Mouse (Mus musculus) cerebellum, adult 9-10 months (tissue): ENCODE data around the gene Hist1h2af.
A peak's percentile ranks its signal among the peaks of the same experiment; 100 is the strongest.
"Not testable (repeated sequence)": the region's sequence is repeated elsewhere in the genome, so short reads cannot be mapped to it uniquely, and the experiment has no call there.

Experiments used
- DNase-seq: peaks from one replicate; pipeline ENCODE4 v3.0.0; 2022

The Hist1h2af gene

DNA sequence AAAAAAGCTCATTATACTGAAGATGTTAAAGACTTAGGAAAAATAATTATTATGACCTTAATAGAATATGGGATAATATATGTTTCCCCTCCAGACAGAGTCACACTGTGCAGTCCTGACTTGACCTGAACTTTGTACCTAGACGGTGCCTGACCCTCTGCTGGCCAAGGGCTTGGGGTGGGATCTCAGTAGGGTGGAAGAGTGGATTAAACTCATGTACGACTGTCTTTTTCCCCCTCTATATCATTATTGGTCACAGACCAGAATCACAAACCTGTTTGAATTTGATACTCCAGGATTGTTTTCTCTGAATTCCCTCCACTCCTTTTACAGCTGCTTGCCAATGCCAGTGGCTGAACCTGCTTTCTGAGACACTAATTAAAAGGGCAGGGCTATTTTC is 27.0 kb downstream of the Hist1h2af start:
- DNase-seq: not testable (repeated sequence)

DNA sequence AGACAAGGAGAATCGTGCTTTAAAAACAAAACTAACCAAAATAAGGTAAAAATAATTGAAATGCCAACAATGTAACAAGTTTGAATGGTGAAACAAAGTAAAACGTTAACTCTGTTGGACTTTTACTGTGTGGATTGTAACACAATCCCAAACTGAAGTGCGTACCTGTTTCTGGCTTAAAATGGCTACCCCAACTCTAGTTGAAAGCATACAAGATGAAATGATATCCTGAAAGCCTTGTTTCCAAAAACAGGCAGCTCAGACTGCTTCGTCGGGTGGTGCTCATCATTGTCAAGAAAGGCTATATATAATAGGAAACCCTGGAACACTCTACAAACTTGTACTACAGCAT is 27.8 kb downstream of the Hist1h2af start:
- not testable (repeated sequence) for DNase-seq

DNA sequence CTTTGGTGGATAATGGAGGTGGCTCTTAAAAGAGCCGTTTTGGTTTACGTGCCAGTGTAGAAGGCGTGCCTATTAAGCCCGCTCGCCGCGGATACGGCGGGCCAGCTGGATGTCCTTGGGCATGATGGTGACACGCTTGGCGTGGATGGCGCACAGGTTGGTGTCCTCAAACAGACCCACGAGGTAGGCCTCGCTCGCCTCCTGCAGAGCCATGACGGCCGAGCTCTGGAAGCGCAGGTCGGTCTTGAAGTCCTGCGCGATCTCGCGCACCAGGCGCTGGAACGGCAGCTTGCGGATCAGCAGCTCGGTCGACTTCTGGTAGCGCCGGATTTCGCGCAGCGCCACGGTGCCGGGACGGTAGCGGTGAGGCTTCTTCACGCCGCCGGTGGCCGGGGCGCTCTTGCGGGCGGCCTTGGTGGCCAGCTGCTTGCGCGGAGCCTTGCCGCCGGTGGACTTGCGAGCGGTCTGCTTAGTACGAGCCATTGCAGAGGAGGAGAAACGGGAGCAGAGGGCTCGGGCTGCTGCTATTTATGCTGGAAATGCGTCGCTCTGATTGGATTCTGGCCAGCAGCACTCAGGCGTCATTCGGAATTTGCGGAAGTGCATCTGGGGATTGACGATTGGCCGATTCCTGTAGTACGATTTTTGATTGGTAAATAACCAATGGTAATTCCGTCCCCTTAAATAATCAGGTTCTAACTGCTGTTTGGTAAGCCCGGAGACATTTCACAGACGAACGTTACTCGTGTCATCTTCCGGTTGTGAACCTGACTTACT is 28.4 kb downstream of the Hist1h2af start, which contains the start of gene Hist1h3e:
Hist1h3e (minus strand) TSS at position 487 of the 777 bp plus-strand sequence.
- peak; percentile 96 for DNase-seq

DNA sequence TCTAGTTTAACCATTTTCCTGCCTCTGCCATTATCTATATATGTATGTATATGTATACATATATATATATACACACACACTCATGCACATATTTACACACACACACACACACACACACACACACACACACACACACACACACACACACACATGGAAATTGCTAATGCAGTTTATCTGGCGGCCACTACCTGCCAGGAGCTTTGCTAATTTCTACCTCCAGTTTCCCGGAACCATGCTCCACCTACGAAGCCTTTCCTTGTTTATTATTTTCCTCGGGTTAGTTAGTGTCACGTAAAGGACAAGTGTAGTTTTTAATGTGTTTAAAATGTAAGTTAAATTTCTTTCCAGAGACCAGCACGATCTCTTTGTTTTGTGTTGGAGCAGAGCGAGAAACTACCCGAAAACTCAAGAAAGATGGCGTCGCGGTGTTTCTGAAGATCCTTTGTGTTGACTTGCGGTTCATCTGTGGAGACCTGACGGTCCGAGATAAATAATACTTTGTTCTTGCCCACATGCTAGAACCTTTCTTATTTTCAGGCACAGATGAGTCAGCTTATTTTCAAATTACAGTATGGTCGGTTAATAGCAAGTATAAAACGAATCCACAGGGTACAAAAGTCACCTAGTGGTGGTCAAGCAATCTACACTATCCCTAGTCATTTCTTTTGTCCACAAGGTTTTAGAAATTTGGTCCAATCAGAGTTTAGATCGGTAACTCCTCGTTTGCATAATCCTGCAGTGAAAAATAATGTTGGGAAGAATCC is 29.2 kb downstream of the Hist1h2af start:
- peak; percentile 80 for DNase-seq

DNA sequence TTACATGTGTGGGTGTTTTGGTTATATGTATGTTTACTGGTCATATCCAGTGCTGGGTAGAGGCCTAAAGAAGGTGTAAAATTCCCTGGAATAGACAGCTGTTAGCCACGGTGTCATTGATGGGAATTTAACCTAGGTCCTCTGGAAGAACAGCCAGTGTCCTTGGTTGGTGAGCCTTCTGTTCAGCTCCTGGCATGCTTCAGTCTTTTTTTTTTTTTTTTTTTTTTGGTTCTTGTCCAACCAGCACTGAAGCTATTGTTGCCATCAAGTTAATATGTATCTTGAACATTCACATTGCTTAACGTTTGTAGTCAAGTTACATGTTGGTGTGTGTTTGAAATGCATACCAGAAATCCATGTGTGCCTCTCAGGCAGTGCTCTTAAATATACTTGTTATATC is 30.8 kb downstream of the Hist1h2af start:
- DNase-seq: no peak

DNA sequence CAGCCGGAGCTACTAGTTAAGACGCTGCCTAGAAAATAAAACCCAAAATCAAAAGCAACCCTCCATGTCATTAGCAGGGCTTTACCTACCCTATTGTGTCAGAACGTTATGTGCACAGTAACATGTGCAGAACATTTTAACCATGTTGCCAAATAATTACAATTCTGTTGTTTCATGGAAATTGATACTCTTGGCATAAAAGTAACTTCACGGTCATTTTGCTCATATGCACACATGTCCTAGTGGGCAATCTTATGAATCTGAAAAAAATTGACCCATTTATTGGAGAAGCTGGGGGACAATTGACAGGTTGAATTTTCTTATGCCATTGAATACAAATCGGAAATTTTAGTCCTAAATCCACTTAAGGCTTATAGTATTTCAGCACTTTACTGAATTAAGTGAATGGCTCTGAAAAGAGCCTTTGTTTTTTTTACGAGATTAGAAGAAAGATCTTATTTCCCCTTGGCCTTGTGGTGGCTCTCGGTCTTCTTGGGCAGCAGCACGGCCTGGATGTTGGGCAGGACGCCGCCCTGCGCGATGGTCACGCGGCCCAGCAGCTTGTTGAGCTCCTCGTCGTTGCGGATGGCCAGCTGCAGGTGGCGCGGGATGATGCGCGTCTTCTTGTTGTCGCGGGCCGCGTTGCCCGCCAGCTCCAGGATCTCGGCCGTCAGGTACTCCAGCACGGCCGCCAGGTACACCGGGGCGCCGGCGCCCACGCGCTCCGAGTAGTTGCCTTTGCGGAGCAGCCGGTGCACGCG is 36.7 kb downstream of the Hist1h2af start:
- not testable (repeated sequence) for DNase-seq

DNA sequence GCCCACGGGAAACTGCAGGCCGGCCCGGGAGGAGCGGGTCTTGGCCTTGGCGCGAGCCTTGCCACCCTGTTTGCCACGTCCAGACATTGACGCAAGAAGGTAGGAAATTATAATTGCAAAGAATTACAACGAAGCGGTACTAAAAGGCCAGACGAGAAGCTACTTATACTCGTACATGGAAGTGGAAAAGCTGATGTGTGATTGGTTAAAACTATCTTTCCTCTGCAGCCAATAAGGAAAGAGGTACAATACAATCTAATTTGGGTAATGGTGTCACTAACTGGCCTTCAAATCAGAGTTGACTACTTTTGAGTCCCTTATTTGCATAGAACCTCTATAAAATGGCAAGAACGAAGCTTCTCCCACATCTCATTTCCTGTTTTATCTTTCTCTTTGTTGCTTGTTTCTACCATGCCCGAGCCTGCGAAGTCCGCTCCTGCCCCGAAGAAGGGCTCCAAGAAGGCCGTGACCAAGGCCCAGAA is 37.4 kb downstream of the Hist1h2af start, which contains the start of the genes Hist1h2ae and Hist1h2bg:
Hist1h2ae (minus strand) TSS at position 199 of the 482 bp plus-strand sequence.
Hist1h2bg (plus strand) TSS at position 375 of the 482 bp plus-strand sequence.
- peak; percentile 87 for DNase-seq

DNA sequence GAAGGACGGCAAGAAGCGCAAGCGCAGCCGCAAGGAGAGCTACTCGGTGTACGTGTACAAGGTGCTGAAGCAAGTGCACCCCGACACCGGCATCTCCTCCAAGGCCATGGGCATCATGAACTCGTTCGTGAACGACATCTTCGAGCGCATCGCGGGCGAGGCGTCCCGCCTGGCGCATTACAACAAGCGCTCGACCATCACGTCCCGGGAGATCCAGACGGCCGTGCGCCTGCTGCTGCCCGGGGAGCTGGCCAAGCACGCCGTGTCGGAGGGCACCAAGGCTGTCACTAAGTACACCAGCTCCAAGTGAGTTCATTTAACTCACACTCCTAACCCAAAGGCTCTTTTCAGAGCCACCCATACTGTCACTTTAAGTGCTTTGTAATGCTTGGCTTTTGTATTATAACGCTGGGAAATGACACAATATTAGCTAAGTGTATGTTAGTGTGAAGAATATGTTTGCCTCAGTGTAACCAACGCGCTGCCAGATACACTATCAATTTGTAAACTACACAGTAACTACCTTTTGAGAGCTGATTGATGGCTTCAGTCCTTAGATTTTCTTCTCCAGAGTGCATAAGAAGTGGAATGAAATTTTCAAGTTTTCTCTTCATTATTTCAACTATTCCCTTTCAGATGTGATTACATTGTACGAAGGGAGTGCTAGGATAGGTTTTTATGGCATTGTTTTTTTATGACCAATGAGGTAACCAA is 38.0 kb downstream of the Hist1h2af start:
- DNase-seq: not testable (repeated sequence)

DNA sequence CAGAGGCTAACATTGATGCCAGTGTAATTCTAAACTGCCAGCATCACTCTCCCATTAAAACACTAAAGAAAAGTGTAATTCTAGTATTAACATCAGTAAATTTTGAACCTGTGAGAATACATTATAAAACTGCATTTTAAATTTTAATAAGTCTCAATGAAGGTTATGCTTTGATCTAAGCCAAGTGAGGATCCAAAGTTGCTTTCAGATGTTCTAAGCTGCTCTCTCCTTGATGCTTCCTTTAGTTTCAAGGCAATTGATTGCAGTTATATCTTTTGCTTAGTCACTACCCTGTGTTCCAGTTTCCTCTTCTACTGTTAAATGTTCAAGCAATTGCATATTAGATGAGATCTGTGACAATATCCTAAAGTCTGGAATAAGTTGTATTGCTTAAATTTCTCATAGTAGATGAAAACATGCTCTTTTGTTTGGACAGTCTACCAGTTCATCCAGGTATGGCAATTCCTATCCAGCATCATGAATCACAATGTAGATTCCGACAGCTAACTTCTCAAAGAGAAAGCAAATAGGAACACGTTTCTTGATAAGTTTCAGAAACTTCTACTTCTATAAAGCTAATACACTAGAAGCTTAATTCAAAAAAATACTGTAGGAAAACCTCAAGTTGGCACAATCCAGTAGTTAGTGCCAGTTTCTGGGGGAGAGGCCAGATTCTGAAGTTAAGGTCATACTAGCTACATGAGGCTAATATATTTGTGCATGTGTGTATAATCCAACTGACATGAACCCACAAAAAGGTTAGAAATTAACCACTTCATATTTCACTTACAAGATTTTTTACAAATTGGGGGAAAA is 38.7 kb downstream of the Hist1h2af start:
- no peak for DNase-seq

DNA sequence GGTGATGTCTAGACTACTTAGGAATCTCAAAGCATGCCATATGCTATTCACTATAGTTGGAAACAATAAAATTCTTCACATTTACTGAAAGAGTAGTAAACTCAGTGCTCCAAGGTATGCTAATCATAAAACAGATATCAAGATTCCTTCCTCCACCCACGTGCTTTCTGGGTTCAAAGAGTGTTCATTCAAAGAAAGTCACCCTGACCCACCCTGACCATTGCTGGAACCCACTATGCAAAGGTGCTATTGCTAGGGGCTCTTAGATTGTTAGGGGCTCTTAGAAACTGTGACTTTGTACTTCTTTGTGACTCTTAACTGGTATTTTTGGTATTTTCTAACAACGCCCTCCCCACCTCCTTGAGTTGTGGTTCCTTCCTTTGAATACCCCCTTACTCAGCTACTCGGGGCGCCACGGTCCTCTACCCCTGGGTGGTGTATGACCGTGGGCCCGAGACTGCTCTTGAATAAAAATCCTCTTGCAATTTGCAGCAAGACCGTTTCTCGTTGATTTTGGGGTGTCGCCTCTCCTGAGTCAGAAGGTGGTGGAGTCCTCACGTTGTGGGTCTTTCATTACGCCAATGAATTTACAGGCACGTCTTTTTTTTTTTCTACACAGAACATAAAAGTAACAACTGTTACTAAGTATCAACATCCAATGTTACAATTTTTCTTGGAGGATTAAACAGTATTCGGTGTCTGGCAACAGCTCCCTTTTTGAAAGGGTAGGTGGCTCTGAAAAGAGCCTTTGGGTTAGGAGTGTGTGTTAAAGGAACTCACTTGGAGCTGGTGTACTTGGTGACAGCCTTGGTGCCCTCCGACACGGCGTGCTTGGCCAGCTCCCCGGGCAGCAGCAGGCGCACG is 39.6 kb downstream of the Hist1h2af start:
- not testable (repeated sequence) for DNase-seq

DNA sequence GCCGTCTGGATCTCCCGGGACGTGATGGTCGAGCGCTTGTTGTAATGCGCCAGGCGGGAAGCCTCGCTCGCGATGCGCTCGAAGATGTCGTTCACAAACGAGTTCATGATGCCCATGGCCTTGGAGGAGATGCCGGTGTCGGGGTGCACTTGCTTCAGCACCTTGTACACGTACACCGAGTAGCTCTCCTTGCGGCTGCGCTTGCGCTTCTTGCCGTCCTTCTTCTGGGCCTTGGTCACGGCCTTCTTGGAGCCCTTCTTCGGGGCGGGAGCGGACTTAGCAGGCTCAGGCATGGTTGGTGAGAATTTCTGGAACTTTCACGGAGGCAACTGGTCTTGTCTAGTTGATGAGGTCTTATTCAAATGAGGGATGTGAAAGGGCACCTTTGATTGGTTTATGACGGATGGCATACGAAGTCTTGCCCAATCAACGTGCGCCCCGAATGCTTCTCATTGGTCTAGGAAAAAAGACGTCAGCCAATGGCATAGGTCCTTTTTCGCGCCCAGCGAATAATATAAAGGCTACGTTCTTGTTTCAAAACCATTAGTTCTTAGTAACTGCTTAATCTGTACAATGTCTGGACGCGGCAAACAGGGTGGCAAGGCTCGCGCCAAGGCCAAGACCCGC is 40.3 kb downstream of the Hist1h2af start, which contains the start of the genes Hist1h2bf and Hist1h2ad:
Hist1h2bf (minus strand) TSS at position 299 of the 627 bp plus-strand sequence.
Hist1h2ad (plus strand) TSS at position 484 of the 627 bp plus-strand sequence.
- DNase-seq: peak; percentile 89

DNA sequence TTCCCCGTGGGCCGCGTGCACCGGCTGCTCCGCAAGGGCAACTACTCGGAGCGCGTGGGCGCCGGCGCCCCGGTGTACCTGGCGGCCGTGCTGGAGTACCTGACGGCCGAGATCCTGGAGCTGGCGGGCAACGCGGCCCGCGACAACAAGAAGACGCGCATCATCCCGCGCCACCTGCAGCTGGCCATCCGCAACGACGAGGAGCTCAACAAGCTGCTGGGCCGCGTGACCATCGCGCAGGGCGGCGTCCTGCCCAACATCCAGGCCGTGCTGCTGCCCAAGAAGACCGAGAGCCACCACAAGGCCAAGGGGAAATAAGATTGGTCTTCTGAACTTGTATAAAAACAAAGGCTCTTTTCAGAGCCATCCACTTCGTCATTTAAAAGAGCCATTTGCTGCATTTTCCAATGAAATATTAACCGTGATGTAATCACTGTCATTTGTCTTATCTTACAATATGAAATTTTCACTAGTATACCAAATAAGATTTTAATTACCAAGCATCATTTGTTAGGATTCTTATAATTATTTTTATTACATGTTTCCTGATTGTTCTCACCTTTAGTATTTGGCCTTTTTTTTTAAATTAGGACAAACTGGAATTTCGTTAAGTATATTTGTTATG is 41.0 kb downstream of the Hist1h2af start:
- not testable (repeated sequence) for DNase-seq

DNA sequence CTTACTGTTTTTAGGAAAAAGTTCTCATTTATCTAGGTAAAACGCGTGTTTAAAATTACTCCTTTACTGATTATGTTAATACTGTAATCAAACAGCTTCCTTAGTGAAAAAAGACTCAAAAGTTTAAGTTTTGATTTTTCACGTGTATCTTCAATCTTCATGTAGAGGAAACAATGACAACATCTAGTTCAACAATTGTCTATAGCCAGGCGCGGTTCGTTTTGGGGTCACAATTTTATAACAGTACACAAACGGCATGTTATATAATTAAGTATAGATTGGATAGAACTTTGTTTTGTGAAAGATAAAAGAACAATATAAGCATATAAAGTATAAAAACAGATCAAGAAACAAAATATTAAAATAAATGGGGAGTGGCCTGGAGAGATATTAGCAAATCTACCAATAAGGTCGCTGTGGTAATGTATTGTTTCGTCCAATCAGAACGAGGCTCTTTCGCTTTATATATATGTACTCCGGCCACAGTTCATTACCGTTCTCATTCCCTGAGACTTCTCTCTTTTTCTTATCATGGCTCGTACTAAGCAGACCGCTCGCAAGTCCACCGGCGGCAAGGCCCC is 41.7 kb downstream of the Hist1h2af start, which contains the start of gene Hist1h3d:
Hist1h3d (plus strand) TSS at position 493 of the 581 bp plus-strand sequence.
- peak; percentile 53 for DNase-seq

DNA sequence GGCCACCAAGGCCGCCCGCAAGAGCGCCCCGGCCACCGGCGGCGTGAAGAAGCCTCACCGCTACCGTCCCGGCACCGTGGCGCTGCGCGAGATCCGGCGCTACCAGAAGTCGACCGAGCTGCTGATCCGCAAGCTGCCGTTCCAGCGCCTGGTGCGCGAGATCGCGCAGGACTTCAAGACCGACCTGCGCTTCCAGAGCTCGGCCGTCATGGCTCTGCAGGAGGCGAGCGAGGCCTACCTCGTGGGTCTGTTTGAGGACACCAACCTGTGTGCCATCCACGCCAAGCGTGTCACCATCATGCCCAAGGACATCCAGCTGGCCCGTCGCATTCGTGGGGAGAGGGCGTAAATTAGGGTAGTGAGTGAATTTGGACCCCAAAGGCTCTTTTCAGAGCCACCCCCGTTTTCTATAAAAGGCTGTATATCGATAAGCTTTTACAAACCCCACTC is 42.2 kb downstream of the Hist1h2af start:
- DNase-seq: not testable (repeated sequence)

DNA sequence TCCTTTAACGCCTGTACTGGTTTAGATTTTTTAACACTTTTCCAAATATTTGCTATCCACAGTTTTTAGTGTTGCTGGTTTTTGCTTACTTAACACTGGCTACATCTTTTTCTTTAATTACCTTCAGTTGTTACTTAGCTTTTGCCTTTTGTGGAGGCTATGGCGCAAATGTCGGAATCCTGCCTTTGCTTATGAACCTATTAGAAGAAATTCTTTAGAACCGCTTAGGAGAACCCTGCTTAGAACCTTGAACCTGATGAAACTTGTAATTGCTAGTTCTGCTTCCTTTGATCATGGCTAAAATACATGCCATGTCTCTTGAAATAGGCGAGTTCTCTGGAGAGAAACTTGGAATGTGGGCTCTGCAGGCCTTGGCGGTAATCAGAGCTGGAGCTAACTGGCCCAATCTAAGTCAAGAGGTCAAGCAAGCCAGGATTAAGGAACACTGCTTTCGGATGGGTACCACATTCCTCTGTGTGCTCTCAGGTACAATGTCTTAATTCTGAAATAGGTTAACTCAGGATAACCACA is 42.7 kb downstream of the Hist1h2af start:
- DNase-seq: no peak

DNA sequence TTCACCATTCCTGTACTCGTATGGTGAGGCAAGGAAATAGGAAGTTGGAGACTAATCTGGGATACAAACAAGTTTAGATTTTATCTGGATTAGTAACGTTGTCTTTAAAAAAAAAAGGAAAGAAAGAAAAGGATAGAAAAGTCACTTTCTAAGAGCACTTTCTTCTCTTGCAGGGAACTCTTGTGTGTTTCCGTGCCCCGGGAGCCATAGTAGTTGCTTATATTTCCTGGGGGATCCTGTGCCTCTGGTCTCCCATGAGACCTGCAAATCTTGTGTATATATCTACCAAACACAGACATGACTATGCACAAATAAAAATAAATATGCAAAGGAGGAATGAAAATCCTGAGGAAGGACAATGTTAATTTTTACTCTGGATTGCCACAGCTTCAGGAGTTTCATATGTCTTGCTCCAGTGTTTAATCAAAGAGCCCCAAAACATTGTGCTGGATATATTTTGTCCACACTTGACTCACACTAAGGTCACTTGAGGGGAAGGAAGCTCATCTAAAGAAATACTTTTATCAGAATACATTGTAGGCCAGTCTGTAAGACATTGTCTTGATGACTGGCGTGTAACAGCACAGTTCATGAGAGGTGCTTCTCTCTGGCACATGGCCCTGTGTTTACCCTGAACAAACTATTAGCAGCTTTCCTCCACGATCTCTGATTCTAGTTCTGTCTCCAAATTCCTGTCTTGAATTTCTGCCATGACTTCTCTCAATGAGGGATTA is 43.4 kb downstream of the Hist1h2af start:
- no peak for DNase-seq

DNA sequence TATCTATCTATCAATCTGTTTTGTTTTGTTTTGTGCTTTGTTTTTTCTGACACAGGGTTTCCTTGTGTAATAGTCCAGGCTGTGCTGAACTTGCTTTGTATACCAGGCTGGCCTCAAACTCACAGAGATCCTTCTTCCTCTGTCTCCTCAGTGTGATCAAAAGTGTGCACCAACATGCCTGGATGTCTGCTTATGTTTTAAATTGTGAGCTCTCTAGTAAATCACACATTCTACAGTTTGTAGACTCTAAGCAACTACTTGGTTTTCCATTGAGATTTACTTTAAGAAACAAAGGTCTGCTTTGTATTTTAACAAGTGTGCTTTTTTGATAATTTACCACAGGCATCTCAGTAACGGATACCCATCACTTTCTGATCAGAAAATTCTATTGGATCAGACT is 44.1 kb downstream of the Hist1h2af start:
- no peak for DNase-seq
